Mouse (Mus musculus) heart, adult 2 months (tissue): ENCODE results near the gene Ocm. TPM values are rescaled to one million over a fixed set of nuclear protein-coding genes. Genes with fewer than 3 reads are reported as not detected.
A peak's percentile ranks its signal among the peaks of the same experiment; 100 is the strongest.
"Not testable (repeated sequence)": the region's sequence is repeated elsewhere in the genome, so short reads cannot be mapped to it uniquely, and the experiment has no call there.

Experiments
- DNase-seq, 2 experiments: peaks; one replicate each; pipeline ENCODE4 v3.0.0; 2021
- H3K27ac ChIP-seq: fragments of 200-600 bp; 2 replicates; pipeline ENCODE4 v1.8.1; 2022
- H3K27me3 ChIP-seq: fragments of 200-500 bp; 2 replicates; pipeline ENCODE4 v1.6.1; 2012; ENCODE audit warnings: mild to moderate bottlenecking, low read length, inconsistent platforms, mixed read lengths; ENCODE audit not compliant: control insufficient read depth, insufficient read depth
- H3K36me3 ChIP-seq: fragments of 200-500 bp; 2 replicates; pipeline ENCODE4 v1.6.1; 2012; ENCODE audit warnings: low read length, inconsistent platforms; ENCODE audit not compliant: control insufficient read depth, insufficient read depth
- H3K4me1 ChIP-seq: fragments of 200-500 bp; 2 replicates; pipeline ENCODE4 v1.6.1; 2011; ENCODE audit warnings: low read length; ENCODE audit not compliant: control insufficient read depth, insufficient read depth
- H3K4me3 ChIP-seq: fragments of 200-600 bp; 2 replicates; pipeline ENCODE4 v1.8.1; 2022
- H3K79me2 ChIP-seq: fragments of 200-500 bp; replicated peaks from 2 replicates; pipeline ENCODE4 v1.6.1; 2012; ENCODE audit warnings: mild to moderate bottlenecking, inconsistent platforms, low read length, moderate library complexity, mixed read lengths; ENCODE audit not compliant: control insufficient read depth, insufficient read depth
- H3K9ac ChIP-seq: fragments of 200-500 bp; 2 replicates; pipeline ENCODE4 v1.6.1; 2012; ENCODE audit warnings: low read depth, mild to moderate bottlenecking, control low read depth, inconsistent platforms, low read length, mixed read lengths
- CTCF ChIP-seq: fragments of 200-600 bp; IDR thresholded peaks from 2 replicates; pipeline ENCODE4 v1.8.1; 2022; ENCODE audit warnings: antibody characterized with exemption, mild to moderate bottlenecking, moderate library complexity
- EP300 ChIP-seq: fragments of 200-500 bp; IDR thresholded peaks from 2 replicates; pipeline ENCODE4 v1.6.1; 2011; ENCODE audit warnings: low read depth, low read length, control low read depth; ENCODE audit not compliant: insufficient read depth
- POLR2A ChIP-seq: fragments of 200-500 bp; IDR thresholded peaks from 2 replicates; pipeline ENCODE4 v1.6.1; 2011; ENCODE audit warnings: mild to moderate bottlenecking, low read depth, low read length, control low read depth; ENCODE audit not compliant: insufficient read depth
- WGBS: fragments of 180-500 bp; shearing (Covaris S2); methylation state at CpG from one replicate; pipeline ENCODE4 v1.1.7; 2018; 5-methylcytosine and 5-hydroxymethylcytosine counted together
- intact Hi-C: fragments of 180-260 bp; cut with DNase I; formaldehyde crosslinking; loops from one replicate; pipeline ENCODE4 v1.15.1; 2025
- polyA plus RNA-seq: library from polyadenylated mRNA; depleted of rRNA; stranded (reverse); fragments of >200 nt; gene quantifications from 2 replicates; pipeline ENCODE4 v1.2.3, GENCODE M21; 2012
- total RNA-seq, 2 experiments: library from RNA; stranded (reverse); gene quantifications; 2 replicates each; pipeline ENCODE4 v1.2.3; 2021

The Ocm gene
- total and polyA plus RNA-seq, 3 experiments, result not detected

- H3K79me2 ChIP-seq, result no peaks in the 10 kb centered on the region
- TF ChIP-seq POLR2A (peak; percentile 51; the same call in 1 of the 2 replicates), CTCF (no peak), EP300 (0 out of 2 replicates have a peak, but pooled peaks have one; percentile 48)
- peak within 1 kb of the TSS; percentile 81 for H3K27ac ChIP-seq
- DNase-seq, result peak; percentile 83 to 87
- peak within 1 kb of the TSS; percentile 97 for H3K4me3 ChIP-seq
- no peaks in the 10 kb centered on the region for H3K36me3 ChIP-seq
- intact Hi-C loops, result no loop called here
- WGBS, result 2% methylated on average over 47 of the region's 47 CpGs
- H3K27me3 ChIP-seq, result no peaks in the 10 kb centered on the region
- H3K4me1 ChIP-seq, result no peaks in the 10 kb centered on the region; the same call in 1 of the 2 replicates
- H3K9ac ChIP-seq, result peak within 1 kb of the TSS; percentile 97
These were observed 11.7 kb downstream of the Ocm start, which contains the start of gene Ccz1 for GRCm38 (mm10) chr5:144014551-144015311. TSS of gene Ccz1 (minus strand) at chr5:144014877.

GRCm38 (mm10) chr5:144013366-144014134, 12.9 kb downstream of the Ocm start:
- intact Hi-C loops, H3K9ac ChIP-seq, H3K27ac ChIP-seq, H3K36me3 ChIP-seq, DNase-seq, H3K79me2 ChIP-seq, H3K4me1 ChIP-seq, H3K27me3 ChIP-seq: not testable (repeated sequence)
- 50% methylated on average over 13 of the region's 13 CpGs for WGBS
- peak overlapping the region; percentile 97 for H3K4me3 ChIP-seq

GRCm38 (mm10) chr5:144002461-144003192, 23.8 kb downstream of the Ocm start:
- no peaks in the 10 kb centered on the region for H3K79me2 ChIP-seq
- H3K36me3 ChIP-seq, result no peaks in the 10 kb centered on the region
- no peak for DNase-seq
- TF ChIP-seq EP300 (no peak), POLR2A (no peak), CTCF (no peak)
- no peaks in the 10 kb centered on the region for H3K27me3 ChIP-seq
- H3K27ac ChIP-seq, result no peak overlapping the region
- no peak overlapping the region for H3K4me3 ChIP-seq
- 86% methylated on average over 15 of the region's 15 CpGs for WGBS
- H3K4me1 ChIP-seq, result no peaks in the 10 kb centered on the region
- H3K9ac ChIP-seq, result no peak overlapping the region
- intact Hi-C loops, result no loop called here

- H3K4me1 ChIP-seq, result no peaks in the 10 kb centered on the region
- H3K36me3 ChIP-seq, result no peaks in the 10 kb centered on the region
- WGBS, result 85% methylated on average over 1 of the region's 1 CpGs
- intact Hi-C loops, result no loop called here
- H3K27me3 ChIP-seq, result no peaks in the 10 kb centered on the region
- no peak overlapping the region for H3K4me3 ChIP-seq
- no peak overlapping the region for H3K27ac ChIP-seq
- H3K9ac ChIP-seq, result no peak overlapping the region
- TF ChIP-seq EP300 (no peak), CTCF (peak; percentile 46)
- no peak for DNase-seq
- no peaks in the 10 kb centered on the region for H3K79me2 ChIP-seq
These were observed 27.1 kb downstream of the Ocm start for GRCm38 (mm10) chr5:143999409-143999808.

- Histone ChIP-seq H3K9ac (no peak overlapping the region), H3K4me3 (no peak overlapping the region), H3K27ac (no peak overlapping the region), H3K4me1 (no peaks in the 10 kb centered on the region), H3K36me3 (no peaks in the 10 kb centered on the region; the same call in 1 of the 2 replicates), H3K79me2 (no peaks in the 10 kb centered on the region), H3K27me3 (no peaks in the 10 kb centered on the region)
- DNase-seq, result no peak
- 59% methylated on average over 11 of the region's 11 CpGs for WGBS
- TF ChIP-seq CTCF (no peak), POLR2A (no peak)
- intact Hi-C loops, result no loop called here
These were observed 31.7 kb downstream of the Ocm start for GRCm38 (mm10) chr5:143994632-143995365.
